Mouse (Mus musculus) intestine, postnatal 0 days (tissue): Measurements from ENCODE around the gene Magi1. TPM values are rescaled to one million over a fixed set of nuclear protein-coding genes. Genes with fewer than 3 reads are reported as not detected.

Experiments
- ATAC-seq: fragments of 200-750 bp; cut with Nextera tagmentation; 2 replicates; pipeline ENCODE4 v1.8.0; 2017; ENCODE audit warnings: mild to moderate bottlenecking, moderate TSS enrichment, moderate library complexity
- H3K27ac ChIP-seq: fragments of 300-500 bp; sonication (generic); 2 replicates; pipeline ENCODE4 v1.5.1; 2014; ENCODE audit warnings: mild to moderate bottlenecking, low read depth, low read length, moderate library complexity
- H3K27me3 ChIP-seq: fragments of 300-500 bp; sonication (generic); replicated peaks from 2 replicates; pipeline ENCODE4 v1.6.1; 2014; ENCODE audit warnings: low read length, mixed read lengths; ENCODE audit not compliant: control insufficient read depth, insufficient read depth
- H3K36me3 ChIP-seq: fragments of 300-500 bp; sonication (generic); 2 replicates; pipeline ENCODE4 v1.6.1; 2014; ENCODE audit warnings: mild to moderate bottlenecking, moderate library complexity; ENCODE audit not compliant: control insufficient read depth, insufficient read depth
- H3K4me1 ChIP-seq: fragments of 300-500 bp; sonication (generic); replicated peaks from 2 replicates; pipeline ENCODE4 v1.6.1; 2014; ENCODE audit warnings: antibody characterized with exemption, low read length, mixed read lengths; ENCODE audit not compliant: control insufficient read depth, insufficient read depth
- H3K4me2 ChIP-seq: fragments of 300-500 bp; sonication (generic); replicated peaks from 2 replicates; pipeline ENCODE4 v1.6.1; 2014; ENCODE audit warnings: low read depth, mild to moderate bottlenecking, moderate library complexity
- H3K4me3 ChIP-seq: fragments of 300-500 bp; sonication (generic); 2 replicates; pipeline ENCODE4 v1.5.1; 2014; ENCODE audit warnings: low read depth, low read length
- H3K9ac ChIP-seq: fragments of 300-500 bp; sonication (generic); 2 replicates; pipeline ENCODE4 v1.6.1; 2014; ENCODE audit warnings: mild to moderate bottlenecking, low read depth, low read length
- H3K9me3 ChIP-seq: fragments of 300-500 bp; sonication (generic); 2 replicates; pipeline ENCODE4 v1.6.1; 2016; ENCODE audit warnings: mixed run types; ENCODE audit not compliant: control insufficient read depth
- CTCF ChIP-seq: sonication (generic); IDR thresholded peaks from 2 replicates; pipeline ENCODE4 v1.5.1; 2016; ENCODE audit warnings: low read depth, mild to moderate bottlenecking, control low read depth, antibody characterized with exemption, moderate library complexity
- WGBS: fragments of 180-500 bp; shearing (Covaris S2); extraction: QIAGEN DNeasy Blood & Tissue Kit; methylation state at CpG from one replicate; pipeline ENCODE4 v1.1.7; 2014; 5-methylcytosine and 5-hydroxymethylcytosine counted together
- polyA plus RNA-seq: library from polyadenylated mRNA; unstranded; fragments of >200 nt; fragmentation: Nextera tagmentation; extraction: Ambion mirVana; gene quantifications from 2 replicates; pipeline ENCODE4 v1.2.1, GENCODE M21; 2015

The Magi1 gene
- polyA plus RNA-seq, 1 experiment from 2014 or later = 4.2 TPM

GRCm38 (mm10) chr6:93724749-93725148, 559.0 kb downstream of the Magi1 start:
- WGBS = 85% methylated on average over 7 of the region's 7 CpGs
- no peak overlapping the region for H3K4me2 ChIP-seq
- H3K9me3 ChIP-seq = no peaks in the 10 kb centered on the region
- no peak for ATAC-seq
- H3K4me1 ChIP-seq = no peaks in the 10 kb centered on the region; the same call in 1 of the 2 replicates
- H3K27me3 ChIP-seq = no peaks in the 10 kb centered on the region
- no peak overlapping the region for H3K4me3 ChIP-seq
- no peak overlapping the region for H3K27ac ChIP-seq
- no peak overlapping the region for H3K9ac ChIP-seq
- no peak for TF ChIP-seq CTCF
- H3K36me3 ChIP-seq = no peaks in the 10 kb centered on the region

- no peaks in the 10 kb centered on the region for H3K36me3 ChIP-seq
- no peaks in the 10 kb centered on the region for H3K27me3 ChIP-seq
- no peaks in the 10 kb centered on the region for H3K9me3 ChIP-seq
- 63% methylated on average over 2 of the region's 2 CpGs for WGBS
- no peak for ATAC-seq
- no peak overlapping the region for H3K27ac ChIP-seq
- no peak overlapping the region for H3K4me2 ChIP-seq
- no peak overlapping the region for H3K4me3 ChIP-seq
- H3K4me1 ChIP-seq = no peaks in the 10 kb centered on the region; the same call in 1 of the 2 replicates
- H3K9ac ChIP-seq = no peak overlapping the region
- no peak for TF ChIP-seq CTCF
Measured at GRCm38 (mm10) chr6:93723226-93723625, 560.5 kb downstream of the Magi1 start.

GRCm38 (mm10) chr6:93719532-93719931, 564.2 kb downstream of the Magi1 start:
- WGBS = 58% methylated on average over 4 of the region's 4 CpGs

GRCm38 (mm10) chr6:93718385-93718784, 565.3 kb downstream of the Magi1 start:
- no peak overlapping the region for H3K9ac ChIP-seq
- no peak for ATAC-seq
- no peaks in the 10 kb centered on the region for H3K9me3 ChIP-seq
- no peaks in the 10 kb centered on the region for H3K27me3 ChIP-seq
- WGBS = 42% methylated on average over 5 of the region's 5 CpGs
- no peak for TF ChIP-seq CTCF
- H3K4me3 ChIP-seq = no peak overlapping the region
- no peaks in the 10 kb centered on the region for H3K36me3 ChIP-seq
- no peak overlapping the region for H3K27ac ChIP-seq
- H3K4me1 ChIP-seq = no peaks in the 10 kb centered on the region
- no peak overlapping the region for H3K4me2 ChIP-seq

More at GRCm38 (mm10) chr6:93719532-93719931, 564.2 kb downstream of the Magi1 start:
- no peak overlapping the region for H3K4me3 ChIP-seq
- H3K9ac ChIP-seq = no peak overlapping the region
- H3K27me3 ChIP-seq = no peaks in the 10 kb centered on the region
- no peak overlapping the region for H3K27ac ChIP-seq
- H3K4me2 ChIP-seq = no peak overlapping the region
- no peaks in the 10 kb centered on the region for H3K4me1 ChIP-seq
- ATAC-seq = no peak
- H3K36me3 ChIP-seq = no peaks in the 10 kb centered on the region
- H3K9me3 ChIP-seq = no peaks in the 10 kb centered on the region
- no peak for TF ChIP-seq CTCF

GRCm38 (mm10) chr6:93717826-93718375, 565.8 kb downstream of the Magi1 start:
- Histone ChIP-seq H3K4me2 (no peak overlapping the region), H3K9ac (no peak overlapping the region)
- TF ChIP-seq CTCF = no peak

GRCm38 (mm10) chr6:93716686-93717625, 566.8 kb downstream of the Magi1 start:
- ATAC-seq = no peak
- H3K27me3 ChIP-seq = no peaks in the 10 kb centered on the region
- no peak overlapping the region for H3K4me3 ChIP-seq
- H3K36me3 ChIP-seq = no peaks in the 10 kb centered on the region
- H3K4me2 ChIP-seq = no peak overlapping the region
- H3K9ac ChIP-seq = no peak overlapping the region
- H3K27ac ChIP-seq = no peak overlapping the region
- TF ChIP-seq CTCF = no peak
- WGBS = 37% methylated on average over 24 of the region's 24 CpGs
- no peaks in the 10 kb centered on the region for H3K9me3 ChIP-seq
- no peaks in the 10 kb centered on the region for H3K4me1 ChIP-seq

More at GRCm38 (mm10) chr6:93717826-93718375, 565.8 kb downstream of the Magi1 start:
- Histone ChIP-seq H3K4me3 (no peak overlapping the region), H3K4me1 (no peaks in the 10 kb centered on the region), H3K27ac (no peak overlapping the region), H3K9me3 (no peaks in the 10 kb centered on the region), H3K27me3 (no peaks in the 10 kb centered on the region), H3K36me3 (no peaks in the 10 kb centered on the region)
- no peak for ATAC-seq
- 70% methylated on average over 7 of the region's 7 CpGs for WGBS
